Mouse (Mus musculus): ENCODE measurements around the gene Nek9.

Nek9 gene

GRCm38 (mm10) chr12:85347196-85347595, 8.0 kb upstream of the Nek9 start:
- DNase-seq (ENCODE audit: low read depth, low spot score): no peak

GRCm38 (mm10) chr12:85346374-85346773, 7.2 kb upstream of the Nek9 start:
- DNase-seq (ENCODE audit: low read depth, low spot score): peak; percentile 75

GRCm38 (mm10) chr12:85345559-85345958, 6.4 kb upstream of the Nek9 start:
- DNase-seq (ENCODE audit: low read depth, low spot score): no peak

- no peak for DNase-seq (ENCODE audit: low read depth, low spot score)
Observed at GRCm38 (mm10) chr12:85344252-85344651, 5.1 kb upstream of the Nek9 start.

- DNase-seq (ENCODE audit: low read depth, low spot score): no peak
Observed at GRCm38 (mm10) chr12:85342310-85342709, 3.1 kb upstream of the Nek9 start.

GRCm38 (mm10) chr12:85341131-85341530, 2.0 kb upstream of the Nek9 start:
- DNase-seq (ENCODE audit: low read depth, low spot score): peak; percentile 84

- DNase-seq (ENCODE audit: low read depth, low spot score): peak; percentile 53
Observed at GRCm38 (mm10) chr12:85339947-85340346, 785 bp upstream of the Nek9 start.

- DNase-seq (ENCODE audit: low read depth, low spot score): no peak
Observed at GRCm38 (mm10) chr12:85338815-85339214, 347 bp downstream of the Nek9 start.

GRCm38 (mm10) chr12:85337567-85338311, 1.4 kb downstream of the Nek9 start:
- DNase-seq (ENCODE audit: low read depth, low spot score): no peak

- no peak for DNase-seq (ENCODE audit: low read depth, low spot score)
Observed at GRCm38 (mm10) chr12:85330153-85330552, 9.0 kb downstream of the Nek9 start.

GRCm38 (mm10) chr12:85308651-85309050, 30.5 kb downstream of the Nek9 start:
- no peak for DNase-seq (ENCODE audit: low read depth, low spot score)

- DNase-seq (ENCODE audit: low read depth, low spot score): peak; percentile 87
Observed at GRCm38 (mm10) chr12:85305247-85305892, 33.8 kb downstream of the Nek9 start.

GRCm38 (mm10) chr12:85304725-85305124, 34.4 kb downstream of the Nek9 start:
- DNase-seq (ENCODE audit: low read depth, low spot score): peak; percentile 83

GRCm38 (mm10) chr12:85303256-85303655, 35.9 kb downstream of the Nek9 start:
- DNase-seq (ENCODE audit: low read depth, low spot score): no peak

GRCm38 (mm10) chr12:85298835-85299180, 40.4 kb downstream of the Nek9 start:
- DNase-seq (ENCODE audit: low read depth, low spot score): no peak

- DNase-seq (ENCODE audit: low read depth, low spot score): no peak
Observed at GRCm38 (mm10) chr12:85298127-85298834, 40.9 kb downstream of the Nek9 start.

- no peak for DNase-seq (ENCODE audit: low read depth, low spot score)
Observed at GRCm38 (mm10) chr12:85297345-85297997, 41.7 kb downstream of the Nek9 start.

- DNase-seq (ENCODE audit: low read depth, low spot score): no peak
Observed at GRCm38 (mm10) chr12:85296915-85297314, 42.2 kb downstream of the Nek9 start.

GRCm38 (mm10) chr12:85295506-85295905, 43.7 kb downstream of the Nek9 start:
- no peak for DNase-seq (ENCODE audit: low read depth, low spot score)

- DNase-seq (ENCODE audit: low read depth, low spot score): no peak
Observed at GRCm38 (mm10) chr12:85292906-85293305, 46.3 kb downstream of the Nek9 start.

- no peak for DNase-seq (ENCODE audit: low read depth, low spot score)
Observed at GRCm38 (mm10) chr12:85292288-85292687, 46.9 kb downstream of the Nek9 start.

GRCm38 (mm10) chr12:85291541-85291940, 47.6 kb downstream of the Nek9 start:
- no peak for DNase-seq (ENCODE audit: low read depth, low spot score)

All from CD4-positive helper T cell, adult 2 months (primary cell).